Mouse (Mus musculus): Measurements from ENCODE around the gene Hibadh. TPM values are rescaled to one million over a fixed set of nuclear protein-coding genes. Genes with fewer than 3 reads are reported as not detected.
"Not testable (repeated sequence)": the region's sequence is repeated elsewhere in the genome, so short reads cannot be mapped to it uniquely, and the experiment has no call there.

Hibadh gene
- polyA plus RNA-seq, 1 experiment from 2014 or later: 116 TPM

DNA sequence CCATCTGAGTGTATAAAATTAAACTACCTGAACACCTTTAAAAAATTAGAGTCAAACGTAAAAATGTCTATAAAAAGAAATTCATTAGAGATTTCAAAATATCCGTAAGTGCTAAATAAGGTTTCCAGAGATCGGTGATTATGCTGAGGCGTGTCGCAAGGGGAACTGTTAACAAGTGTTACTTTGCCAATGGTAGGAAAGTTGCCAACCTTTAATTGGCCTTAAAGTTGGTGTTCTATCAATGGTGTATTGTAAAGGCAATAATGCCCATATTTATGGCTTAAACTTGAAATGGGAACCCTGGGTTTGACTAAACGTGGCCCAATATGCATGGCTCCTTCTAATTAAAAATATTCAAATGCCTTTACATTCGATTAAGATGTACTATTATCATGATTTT lies 33.5 kb upstream of the Hibadh start:
- H3K27ac ChIP-seq (ENCODE audit: low read length): no peak overlapping the region
- H3K9ac ChIP-seq (ENCODE audit: low read length): no peak overlapping the region
- H3K36me3 ChIP-seq (ENCODE audit: control insufficient read depth, insufficient read depth, low read length): no peaks in the 10 kb centered on the region
- H3K4me2 ChIP-seq (ENCODE audit: low read depth, low read length): no peak overlapping the region
- H3K4me3 ChIP-seq (replicated peaks; ENCODE audit: low read length): no peak overlapping the region
- 86% methylated on average over 7 of the region's 7 CpGs for WGBS
- peaks cover 8% of the 10 kb centered on the region for H3K4me1 ChIP-seq (ENCODE audit: control insufficient read depth, insufficient read depth, low read length)
- no peaks in the 10 kb centered on the region for H3K9me3 ChIP-seq (replicated peaks; ENCODE audit: control insufficient read depth, low read length)
- ATAC-seq (ENCODE audit: insufficient read depth, low FRiP score): no peak
- H3K27me3 ChIP-seq (ENCODE audit: control insufficient read depth, insufficient read depth, low read length): no peaks in the 10 kb centered on the region

DNA sequence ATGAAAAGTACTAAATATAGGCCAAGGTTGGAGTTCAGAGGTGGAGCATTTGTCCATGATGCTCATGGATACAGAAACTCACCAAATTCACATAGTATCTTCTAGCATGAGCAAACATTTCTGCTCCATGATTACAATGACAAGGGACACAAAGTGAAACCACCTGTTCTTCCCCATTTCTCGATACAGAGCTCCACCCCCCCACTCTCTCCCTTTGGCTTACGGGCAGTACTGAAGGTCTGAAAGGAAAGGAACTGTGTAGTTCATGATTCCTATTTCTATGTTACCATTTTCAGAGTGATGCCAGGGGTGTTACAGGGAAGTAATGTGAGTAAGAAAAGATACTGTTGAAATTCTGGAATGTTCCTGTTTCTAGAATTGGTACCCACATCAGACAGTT lies 32.4 kb upstream of the Hibadh start:
- Histone ChIP-seq H3K27ac (ENCODE audit: low read length) (no peak overlapping the region), H3K9ac (ENCODE audit: low read length) (no peak overlapping the region)
- 65% methylated on average over 2 of the region's 2 CpGs for WGBS

DNA sequence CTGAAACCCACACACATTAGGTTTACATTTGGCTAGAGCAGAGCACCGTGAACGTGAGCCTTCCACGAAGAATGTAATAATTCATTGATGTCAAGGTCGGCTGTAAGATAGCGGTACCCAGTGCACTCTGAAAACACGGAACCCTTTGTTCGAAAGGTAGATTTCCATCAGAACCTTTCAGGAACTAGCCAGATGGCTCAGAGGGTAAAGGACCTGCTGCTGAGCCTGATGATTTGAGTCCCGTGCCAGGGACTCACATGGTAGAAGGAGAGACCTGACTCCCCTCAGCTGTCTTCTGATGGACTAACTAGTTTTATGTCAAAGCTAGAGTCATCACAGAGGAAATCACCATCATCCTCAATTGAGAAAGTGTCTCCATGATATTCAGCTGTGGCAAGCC lies 31.6 kb upstream of the Hibadh start:
- Histone ChIP-seq H3K9ac (ENCODE audit: low read length) (no peak overlapping the region), H3K27me3 (ENCODE audit: control insufficient read depth, insufficient read depth, low read length) (no peaks in the 10 kb centered on the region), H3K27ac (ENCODE audit: low read length) (no peak overlapping the region), H3K36me3 (ENCODE audit: control insufficient read depth, insufficient read depth, low read length) (no peaks in the 10 kb centered on the region), H3K4me1 (ENCODE audit: control insufficient read depth, insufficient read depth, low read length) (peaks cover 8% of the 10 kb centered on the region), H3K4me3 (replicated peaks; ENCODE audit: low read length) (no peak overlapping the region), H3K4me2 (ENCODE audit: low read depth, low read length) (no peak overlapping the region), H3K9me3 (replicated peaks; ENCODE audit: control insufficient read depth, low read length) (no peaks in the 10 kb centered on the region)
- ATAC-seq (ENCODE audit: insufficient read depth, low FRiP score): no peak
- WGBS: 38% methylated on average over 8 of the region's 8 CpGs

More for the DNA sequence above, 32.4 kb upstream of the Hibadh start:
- Histone ChIP-seq H3K27me3 (ENCODE audit: control insufficient read depth, insufficient read depth, low read length) (no peaks in the 10 kb centered on the region), H3K4me1 (ENCODE audit: control insufficient read depth, insufficient read depth, low read length) (peaks cover 8% of the 10 kb centered on the region), H3K4me3 (replicated peaks; ENCODE audit: low read length) (no peak overlapping the region), H3K4me2 (ENCODE audit: low read depth, low read length) (no peak overlapping the region), H3K36me3 (ENCODE audit: control insufficient read depth, insufficient read depth, low read length) (no peaks in the 10 kb centered on the region), H3K9me3 (replicated peaks; ENCODE audit: control insufficient read depth, low read length) (no peaks in the 10 kb centered on the region)
- ATAC-seq (ENCODE audit: insufficient read depth, low FRiP score): no peak

DNA sequence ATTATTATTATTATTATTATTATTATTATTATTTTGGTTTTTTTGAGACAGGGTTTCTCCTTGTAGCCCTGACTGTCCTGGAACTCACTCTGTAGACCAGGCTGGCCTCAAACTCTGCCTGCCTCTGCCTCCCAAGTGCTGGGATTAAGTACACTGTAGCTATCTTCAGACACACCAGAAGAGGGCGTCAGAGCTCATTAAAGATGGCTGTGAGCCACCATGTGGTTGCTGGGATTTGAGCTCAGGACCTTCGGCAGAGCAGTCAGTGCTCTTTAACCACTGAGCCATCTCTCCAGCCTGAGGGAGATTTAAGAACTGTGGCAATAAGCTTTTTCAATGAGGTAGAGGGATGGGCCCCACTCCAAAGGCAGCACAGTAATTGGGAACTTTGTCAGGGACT lies 29.7 kb upstream of the Hibadh start:
- not testable (repeated sequence) for H3K27me3 ChIP-seq (ENCODE audit: control insufficient read depth, insufficient read depth, low read length); H3K9ac ChIP-seq (ENCODE audit: low read length); H3K9me3 ChIP-seq (replicated peaks; ENCODE audit: control insufficient read depth, low read length); H3K4me2 ChIP-seq (ENCODE audit: low read depth, low read length); H3K4me3 ChIP-seq (replicated peaks; ENCODE audit: low read length); ATAC-seq (ENCODE audit: insufficient read depth, low FRiP score); H3K27ac ChIP-seq (ENCODE audit: low read length); H3K4me1 ChIP-seq (ENCODE audit: control insufficient read depth, insufficient read depth, low read length); H3K36me3 ChIP-seq (ENCODE audit: control insufficient read depth, insufficient read depth, low read length)
- WGBS: 50% methylated on average over 2 of the region's 2 CpGs

DNA sequence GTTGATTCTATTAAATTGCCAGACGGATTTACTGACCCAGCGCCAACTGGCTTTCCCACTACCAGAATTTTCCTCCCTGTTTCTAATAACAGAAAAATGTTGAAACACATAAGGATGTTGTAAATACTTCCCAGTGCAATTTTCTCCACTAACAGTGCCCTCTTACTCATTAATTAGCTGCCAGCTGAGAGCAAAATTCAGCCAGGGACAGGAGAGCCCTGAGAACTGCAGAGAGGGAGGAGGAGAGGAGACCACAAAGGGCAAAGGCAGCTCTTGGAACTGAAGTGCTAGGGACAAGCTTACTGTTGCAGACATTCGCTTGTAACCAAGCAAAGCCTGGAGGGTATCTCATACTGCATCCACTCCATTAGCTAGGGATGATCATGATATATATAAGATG lies 27.5 kb upstream of the Hibadh start:
- 61% methylated on average over 3 of the region's 3 CpGs for WGBS
- Histone ChIP-seq H3K4me2 (ENCODE audit: low read depth, low read length) (no peak overlapping the region), H3K27ac (ENCODE audit: low read length) (no peak overlapping the region), H3K4me1 (ENCODE audit: control insufficient read depth, insufficient read depth, low read length) (0 out of 2 replicates have a peak, but pooled peaks cover 2% of the 10 kb centered on the region), H3K9ac (ENCODE audit: low read length) (no peak overlapping the region), H3K4me3 (replicated peaks; ENCODE audit: low read length) (no peak overlapping the region), H3K36me3 (ENCODE audit: control insufficient read depth, insufficient read depth, low read length) (no peaks in the 10 kb centered on the region), H3K27me3 (ENCODE audit: control insufficient read depth, insufficient read depth, low read length) (no peaks in the 10 kb centered on the region), H3K9me3 (replicated peaks; ENCODE audit: control insufficient read depth, low read length) (no peaks in the 10 kb centered on the region)
- ATAC-seq (ENCODE audit: insufficient read depth, low FRiP score): no peak

DNA sequence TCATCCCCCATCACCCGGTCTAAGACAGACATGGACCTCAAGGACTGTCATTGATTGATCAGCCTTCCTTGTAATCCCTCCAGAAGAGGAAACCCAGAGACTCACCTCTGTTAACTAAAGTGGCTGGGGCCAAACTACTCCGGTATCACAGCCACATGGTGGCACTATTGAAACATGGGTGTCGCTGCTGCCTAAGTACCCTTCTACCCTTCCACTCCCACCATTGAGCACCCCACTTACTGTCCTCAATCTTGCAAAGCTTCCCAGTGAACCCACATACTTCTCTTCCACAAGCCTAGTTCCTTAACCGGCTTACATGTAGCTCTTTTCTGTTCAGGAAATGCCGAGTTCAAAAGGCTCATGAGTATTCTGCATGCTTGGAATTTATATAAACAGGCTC lies 22.8 kb upstream of the Hibadh start:
- Histone ChIP-seq H3K9ac (ENCODE audit: low read length) (no peak overlapping the region), H3K4me1 (ENCODE audit: control insufficient read depth, insufficient read depth, low read length) (0 out of 2 replicates have a peak, but pooled peaks cover 2% of the 10 kb centered on the region), H3K27ac (ENCODE audit: low read length) (no peak overlapping the region), H3K9me3 (replicated peaks; ENCODE audit: control insufficient read depth, low read length) (no peaks in the 10 kb centered on the region), H3K4me3 (replicated peaks; ENCODE audit: low read length) (no peak overlapping the region), H3K36me3 (ENCODE audit: control insufficient read depth, insufficient read depth, low read length) (no peaks in the 10 kb centered on the region), H3K27me3 (ENCODE audit: control insufficient read depth, insufficient read depth, low read length) (no peaks in the 10 kb centered on the region), H3K4me2 (ENCODE audit: low read depth, low read length) (no peak overlapping the region)
- no peak for ATAC-seq (ENCODE audit: insufficient read depth, low FRiP score)
- 27% methylated on average over 5 of the region's 5 CpGs for WGBS

DNA sequence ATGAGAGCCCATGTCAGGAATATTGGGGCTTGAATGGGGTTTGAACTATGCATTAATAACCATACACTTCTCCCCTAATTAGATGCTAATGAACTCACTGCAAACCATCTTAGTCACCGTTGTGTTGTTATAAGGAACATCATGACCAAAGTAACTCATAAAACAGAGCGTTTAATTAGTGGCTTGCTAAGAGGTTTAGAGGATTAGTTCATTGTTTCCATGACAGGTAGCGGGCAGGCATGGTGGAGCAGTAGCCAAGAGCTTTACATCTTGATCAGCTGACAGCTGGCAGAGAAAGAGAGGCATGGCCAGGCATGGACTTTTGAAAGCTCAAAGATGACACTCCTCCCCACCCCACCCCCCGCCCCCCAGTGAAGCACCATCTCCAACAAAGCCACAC lies 15.1 kb upstream of the Hibadh start:
- Histone ChIP-seq H3K4me3 (replicated peaks; ENCODE audit: low read length) (no peak overlapping the region), H3K27me3 (ENCODE audit: control insufficient read depth, insufficient read depth, low read length) (no peaks in the 10 kb centered on the region), H3K36me3 (ENCODE audit: control insufficient read depth, insufficient read depth, low read length) (no peaks in the 10 kb centered on the region), H3K4me1 (ENCODE audit: control insufficient read depth, insufficient read depth, low read length) (no peaks in the 10 kb centered on the region), H3K9ac (ENCODE audit: low read length) (no peak overlapping the region), H3K27ac (ENCODE audit: low read length) (no peak overlapping the region), H3K4me2 (ENCODE audit: low read depth, low read length) (no peak overlapping the region), H3K9me3 (replicated peaks; ENCODE audit: control insufficient read depth, low read length) (no peaks in the 10 kb centered on the region)
- ATAC-seq (ENCODE audit: insufficient read depth, low FRiP score): no peak
- 75% methylated on average over 4 of the region's 4 CpGs for WGBS

DNA sequence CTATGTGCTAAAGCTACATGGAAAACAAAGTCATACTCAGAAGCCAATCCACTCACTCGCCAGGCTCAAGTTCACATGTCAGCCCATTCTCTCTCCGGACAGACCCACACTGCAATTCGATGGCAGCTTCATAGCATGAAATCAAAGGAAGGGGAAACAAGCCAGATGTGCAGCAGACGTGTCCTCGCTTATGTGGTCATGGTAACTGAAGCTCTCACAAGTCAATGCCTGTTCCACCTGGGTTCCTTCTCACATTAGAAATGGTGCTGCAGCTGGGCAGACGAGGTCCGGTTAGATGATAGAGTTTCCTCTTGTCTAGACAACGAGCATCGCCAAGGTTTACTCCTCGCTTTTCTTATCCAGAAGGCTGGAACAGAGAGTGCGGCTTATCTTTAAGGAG lies 8.6 kb upstream of the Hibadh start:
- H3K9me3 ChIP-seq (replicated peaks; ENCODE audit: control insufficient read depth, low read length): no peaks in the 10 kb centered on the region
- WGBS: 70% methylated on average over 11 of the region's 11 CpGs
- H3K4me1 ChIP-seq (ENCODE audit: control insufficient read depth, insufficient read depth, low read length): no peaks in the 10 kb centered on the region
- H3K27ac ChIP-seq (ENCODE audit: low read length): no peak overlapping the region
- no peaks in the 10 kb centered on the region for H3K27me3 ChIP-seq (ENCODE audit: control insufficient read depth, insufficient read depth, low read length)
- no peak overlapping the region for H3K9ac ChIP-seq (ENCODE audit: low read length)
- no peak overlapping the region for H3K4me2 ChIP-seq (ENCODE audit: low read depth, low read length)
- H3K36me3 ChIP-seq (ENCODE audit: control insufficient read depth, insufficient read depth, low read length): no peaks in the 10 kb centered on the region
- no peak for ATAC-seq (ENCODE audit: insufficient read depth, low FRiP score)
- no peak overlapping the region for H3K4me3 ChIP-seq (replicated peaks; ENCODE audit: low read length)

DNA sequence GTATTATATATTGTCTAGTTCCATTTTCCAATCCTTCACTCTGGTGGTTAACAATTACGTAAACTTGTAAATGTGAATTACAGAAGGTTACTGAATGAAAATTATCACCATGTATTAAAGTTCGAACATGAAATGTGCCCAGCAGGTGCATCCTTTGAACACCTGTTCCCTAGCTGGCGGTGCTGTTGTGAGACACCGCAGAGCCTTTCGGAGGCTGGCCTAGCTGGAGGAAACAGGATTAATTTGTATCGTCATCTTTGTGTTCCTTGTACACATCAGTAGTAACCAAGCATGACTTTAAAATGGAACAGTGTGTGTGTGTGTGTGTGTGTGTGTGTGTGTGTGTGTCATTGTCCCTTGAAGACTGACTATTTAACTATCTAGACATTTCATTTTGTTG lies 7.8 kb upstream of the Hibadh start:
- 93% methylated on average over 6 of the region's 6 CpGs for WGBS
- H3K27me3 ChIP-seq (ENCODE audit: control insufficient read depth, insufficient read depth, low read length): no peaks in the 10 kb centered on the region

DNA sequence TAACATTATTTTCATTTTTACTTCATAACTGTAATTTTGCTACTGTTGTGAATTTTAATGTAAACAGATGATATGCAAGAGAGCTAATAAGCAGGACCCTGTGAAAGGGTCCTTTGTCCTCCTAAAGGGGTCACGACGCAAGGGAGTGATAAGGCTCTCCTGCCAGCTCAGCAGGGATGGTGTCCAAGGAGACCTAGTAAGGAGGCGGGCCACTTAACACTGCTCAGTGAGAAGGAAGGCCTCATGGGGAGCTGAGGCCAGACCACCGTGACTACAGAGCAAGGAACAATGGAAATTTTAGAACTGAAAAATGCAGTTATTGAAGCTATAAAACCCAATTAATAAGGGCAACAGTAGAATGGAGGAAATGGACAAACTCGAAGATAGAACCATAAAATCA lies 5.7 kb upstream of the Hibadh start:
- H3K4me1 ChIP-seq (ENCODE audit: control insufficient read depth, insufficient read depth, low read length): no peaks in the 10 kb centered on the region
- no peaks in the 10 kb centered on the region for H3K9me3 ChIP-seq (replicated peaks; ENCODE audit: control insufficient read depth, low read length)
- no peak for ATAC-seq (ENCODE audit: insufficient read depth, low FRiP score)
- no peak overlapping the region for H3K9ac ChIP-seq (ENCODE audit: low read length)
- no peak overlapping the region for H3K27ac ChIP-seq (ENCODE audit: low read length)
- 31% methylated on average over 5 of the region's 5 CpGs for WGBS
- H3K4me2 ChIP-seq (ENCODE audit: low read depth, low read length): no peak overlapping the region
- H3K27me3 ChIP-seq (ENCODE audit: control insufficient read depth, insufficient read depth, low read length): no peaks in the 10 kb centered on the region
- H3K36me3 ChIP-seq (ENCODE audit: control insufficient read depth, insufficient read depth, low read length): no peaks in the 10 kb centered on the region
- no peak overlapping the region for H3K4me3 ChIP-seq (replicated peaks; ENCODE audit: low read length)

More for the DNA sequence above, 7.8 kb upstream of the Hibadh start:
- no peaks in the 10 kb centered on the region for H3K4me1 ChIP-seq (ENCODE audit: control insufficient read depth, insufficient read depth, low read length)
- no peaks in the 10 kb centered on the region for H3K36me3 ChIP-seq (ENCODE audit: control insufficient read depth, insufficient read depth, low read length)
- H3K27ac ChIP-seq (ENCODE audit: low read length): no peak overlapping the region
- H3K4me3 ChIP-seq (replicated peaks; ENCODE audit: low read length): no peak overlapping the region
- H3K9ac ChIP-seq (ENCODE audit: low read length): no peak overlapping the region
- no peak overlapping the region for H3K4me2 ChIP-seq (ENCODE audit: low read depth, low read length)
- ATAC-seq (ENCODE audit: insufficient read depth, low FRiP score): no peak
- no peaks in the 10 kb centered on the region for H3K9me3 ChIP-seq (replicated peaks; ENCODE audit: control insufficient read depth, low read length)
